Mouse (Mus musculus) inflammation-experienced regulatory T-cells (primary cell): ENCODE measurements around the gene Tmem41b. TPM values are rescaled to one million over a fixed set of nuclear protein-coding genes. Genes with fewer than 3 reads are reported as not detected.

Source experiments
- polyA plus RNA-seq, 2 experiments: library from polyadenylated mRNA; unstranded; fragments of 100-300 nt; shearing (Covaris generic); gene quantifications; one replicate each; pipeline ENCODE4 v1.2.1; 2017

Gene Tmem41b
- 10 to 100 TPM; 41.2 to 53.1 TPM for polyA plus RNA-seq

DNA sequence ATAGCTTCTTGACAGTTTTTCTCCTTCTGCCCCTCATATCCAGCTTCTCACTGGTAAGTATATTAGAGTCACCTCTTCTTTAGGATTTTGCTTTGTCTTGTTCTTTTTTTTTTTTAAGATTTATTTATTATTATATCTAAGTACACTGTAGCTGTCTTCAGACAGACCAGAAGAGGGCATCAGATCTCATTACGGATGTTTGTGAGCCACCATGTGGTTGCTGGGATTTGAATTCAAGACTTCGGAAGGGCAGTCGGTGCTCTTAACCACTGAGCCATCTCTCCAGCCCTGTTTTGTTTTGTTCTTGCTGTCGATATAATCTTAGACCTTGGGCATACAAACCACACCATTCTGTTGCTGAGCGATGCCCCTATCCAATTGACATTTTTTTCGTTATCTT, at the start of gene Tmem41b:
Tmem41b (minus strand) TSS at position 155 of the 400 bp plus-strand sequence.

DNA sequence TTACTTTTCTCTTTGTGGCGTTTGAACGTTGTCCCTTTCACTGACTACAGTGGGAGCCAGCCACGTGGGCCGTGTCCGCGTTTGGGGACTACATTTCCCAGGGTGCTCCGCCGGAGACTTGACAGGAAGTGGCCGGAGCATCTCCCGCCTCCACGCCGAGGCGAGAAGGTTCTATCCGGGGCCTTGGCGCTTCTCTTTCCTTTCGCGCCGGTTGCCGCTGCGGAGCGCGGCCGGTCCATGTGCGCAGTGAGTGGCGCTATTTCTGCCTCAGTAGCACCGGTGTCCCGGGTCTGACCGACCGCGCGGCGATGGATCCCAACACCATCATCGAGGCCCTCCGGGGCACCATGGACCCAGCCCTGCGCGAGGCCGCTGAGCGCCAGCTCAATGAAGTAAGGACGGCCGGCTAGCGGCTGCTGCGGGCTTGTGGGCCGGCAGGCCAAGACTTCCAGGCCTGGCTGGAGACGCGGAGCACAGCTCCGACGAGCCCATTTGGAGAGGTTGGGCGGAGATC, 31.4 kb upstream of the Tmem41b start, which contains the start of gene Ipo7:
Ipo7 (plus strand) TSS at position 158 of the 514 bp plus-strand sequence.

DNA sequence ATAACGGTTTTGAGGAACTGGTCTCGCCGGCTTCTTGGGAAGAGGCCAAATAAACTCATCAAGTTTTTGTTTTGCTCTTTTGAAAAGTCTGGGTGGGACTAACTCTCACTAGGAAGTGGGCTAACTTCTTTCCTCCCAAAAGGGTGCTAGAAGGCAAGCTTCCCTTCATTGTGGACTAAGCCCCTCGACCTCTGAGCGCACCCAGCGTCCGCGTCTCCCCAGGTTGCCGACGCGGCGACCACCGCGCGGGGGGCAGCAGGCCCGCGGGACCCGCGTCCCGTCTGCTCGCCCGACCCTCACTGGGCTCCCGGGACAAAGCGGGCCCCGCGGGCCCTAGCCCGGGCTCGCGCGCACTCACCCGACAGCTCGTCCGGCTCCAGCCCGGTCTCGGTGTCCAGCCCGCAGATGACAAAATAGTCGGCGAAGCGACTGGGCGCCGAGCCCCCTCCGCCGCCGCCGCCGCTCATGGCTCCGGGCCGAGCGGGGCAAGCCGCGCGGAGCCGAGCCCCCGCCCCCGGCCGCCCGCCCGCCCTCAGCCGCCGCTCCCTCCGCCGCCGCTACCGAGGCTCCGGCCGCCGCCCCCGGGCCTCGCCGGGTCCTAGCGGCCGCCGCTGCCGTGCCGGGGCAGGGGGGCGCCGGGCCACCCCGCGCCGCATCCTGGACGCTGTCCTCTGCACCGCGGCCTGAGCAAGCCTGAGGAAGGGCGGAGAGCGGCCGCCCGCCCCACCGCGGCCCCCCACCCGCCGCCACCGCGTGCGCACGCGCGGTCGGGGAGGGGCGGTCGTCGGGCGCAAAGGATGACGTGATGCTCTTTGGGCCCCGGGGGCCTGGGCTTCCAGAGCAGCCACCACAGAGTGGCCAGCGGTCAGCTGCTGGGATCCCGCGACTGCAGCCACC, 26.8 kb downstream of the Tmem41b start, which contains the start of gene Dennd5a:
Dennd5a (minus strand) TSS at position 755 of the 897 bp plus-strand sequence.

Other genes with a start within 250 kb of the Tmem41b start
- 100 to 1,000 TPM; 107 to 179 TPM for gene Tmem9b, start 234.1 kb downstream of the Tmem41b start, polyA plus RNA-seq
- 1 to 10 TPM in 1 of 2 experiments, under 1 TPM in 1; 0.58 to 1.8 TPM for gene Nrip3, start 204.9 kb downstream of the Tmem41b start, polyA plus RNA-seq
- gene Scube2, start 121.2 kb downstream of the Tmem41b start, polyA plus RNA-seq: under 1 TPM; 0.16 to 0.60 TPM
- 10 to 100 TPM; 36.5 to 41.1 TPM for gene Dennd5a, start 26.5 kb downstream of the Tmem41b start, polyA plus RNA-seq
- gene Ipo7, start 31.3 kb upstream of the Tmem41b start, polyA plus RNA-seq: 10 to 100 TPM; 26.2 to 36.5 TPM
- gene Zfp143, start 74.3 kb upstream of the Tmem41b start, polyA plus RNA-seq: 10 to 100 TPM; 41.8 to 43.4 TPM
- 1 to 10 TPM; 5.4 to 6.4 TPM for gene Wee1, start 135.1 kb upstream of the Tmem41b start, polyA plus RNA-seq
- 100 to 1,000 TPM in 1 of 2 experiments, 10 to 100 TPM in 1; 66.4 to 101 TPM for gene Swap70, start 234.8 kb upstream of the Tmem41b start, polyA plus RNA-seq